Mouse (Mus musculus) hindbrain, embryonic 13.5 days (tissue): ENCODE results near the gene Zfp661. TPM values are rescaled to one million over a fixed set of nuclear protein-coding genes. Genes with fewer than 3 reads are reported as not detected.

Experiments used
- ATAC-seq: fragments of 200-750 bp; cut with Nextera tagmentation; 2 replicates; pipeline ENCODE4 v1.8.0; 2017; ENCODE audit warnings: moderate TSS enrichment; ENCODE audit not compliant: low FRiP score
- H3K27ac ChIP-seq: fragments of 300-500 bp; sonication (generic); 2 replicates; pipeline ENCODE4 v1.5.1; 2015; ENCODE audit warnings: inconsistent platforms, mild to moderate bottlenecking, moderate library complexity
- H3K27me3 ChIP-seq: fragments of 300-500 bp; sonication (generic); 2 replicates; pipeline ENCODE4 v1.6.1; 2015; ENCODE audit warnings: mild to moderate bottlenecking, inconsistent platforms
- H3K36me3 ChIP-seq: fragments of 300-500 bp; sonication (generic); 2 replicates; pipeline ENCODE4 v1.6.1; 2015; ENCODE audit warnings: mild to moderate bottlenecking, inconsistent platforms
- H3K4me1 ChIP-seq: fragments of 300-500 bp; sonication (generic); replicated peaks from 2 replicates; pipeline ENCODE4 v1.6.1; 2015; ENCODE audit warnings: inconsistent platforms
- H3K4me2 ChIP-seq: fragments of 300-500 bp; sonication (generic); 2 replicates; pipeline ENCODE4 v1.6.1; 2015; ENCODE audit warnings: inconsistent platforms, mild to moderate bottlenecking, moderate library complexity
- H3K4me3 ChIP-seq: fragments of 300-500 bp; sonication (generic); 2 replicates; pipeline ENCODE4 v1.5.1; 2015; ENCODE audit warnings: mild to moderate bottlenecking, inconsistent platforms
- H3K9ac ChIP-seq: fragments of 300-500 bp; sonication (generic); 2 replicates; pipeline ENCODE4 v1.6.1; 2015; ENCODE audit warnings: mild to moderate bottlenecking, inconsistent platforms
- H3K9me3 ChIP-seq: fragments of 300-500 bp; sonication (generic); 2 replicates; pipeline ENCODE4 v1.6.1; 2016; ENCODE audit warnings: inconsistent platforms
- WGBS: fragments of 180-500 bp; shearing (Covaris S2); methylation state at CpG from one replicate; pipeline ENCODE4 v1.1.7; 2015; 5-methylcytosine and 5-hydroxymethylcytosine counted together
- polyA plus RNA-seq: library from polyadenylated mRNA; unstranded; fragments of >200 nt; fragmentation: Nextera tagmentation; extraction: Ambion mirVana; gene quantifications from 2 replicates; pipeline ENCODE4 v1.2.1, GENCODE M21; 2015

Gene Zfp661
- polyA plus RNA-seq, 1 experiment from 2014 or later, result 8.7 TPM

GRCm38 (mm10) chr2:127548342-127549074 is 38.4 kb downstream of the Zfp661 start:
- Histone ChIP-seq H3K4me1 (no peaks in the 10 kb centered on the region), H3K9me3 (no peaks in the 10 kb centered on the region), H3K4me3 (no peak overlapping the region), H3K27ac (no peak overlapping the region), H3K36me3 (no peaks in the 10 kb centered on the region), H3K27me3 (peaks cover 15% of the 10 kb centered on the region; the same call in 1 of the 2 replicates), H3K4me2 (no peak overlapping the region), H3K9ac (no peak overlapping the region)
- ATAC-seq, result no peak
- WGBS, result 78% methylated on average over 5 of the region's 5 CpGs

DNA sequence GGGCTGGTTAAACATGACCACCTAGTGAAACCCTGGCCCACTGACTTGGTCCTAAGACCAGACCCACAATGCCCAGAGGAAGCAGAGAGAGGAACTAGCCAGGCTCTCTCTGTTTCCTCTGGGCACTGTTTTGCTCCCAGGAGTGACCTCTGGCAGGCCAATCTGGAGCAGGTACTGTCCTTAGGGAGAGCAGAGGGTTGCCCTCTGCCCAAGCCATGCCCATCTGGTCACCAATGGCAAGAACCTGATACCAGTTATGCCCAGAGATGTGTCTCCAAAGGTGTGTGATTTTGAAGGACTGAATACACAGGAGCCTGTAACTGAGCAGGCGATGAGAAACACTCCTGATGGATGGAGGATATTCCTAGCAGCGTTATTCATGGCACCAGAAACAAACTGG is 45.2 kb downstream of the Zfp661 start:
- peaks cover 74% of the 10 kb centered on the region for H3K27me3 ChIP-seq
- no peak overlapping the region for H3K9ac ChIP-seq
- no peaks in the 10 kb centered on the region for H3K36me3 ChIP-seq
- H3K4me3 ChIP-seq, result no peak overlapping the region
- no peak overlapping the region for H3K4me2 ChIP-seq
- H3K27ac ChIP-seq, result no peak overlapping the region
- 82% methylated on average over 2 of the region's 2 CpGs for WGBS
- peaks cover 7% of the 10 kb centered on the region; the same call in 1 of the 2 replicates for H3K4me1 ChIP-seq
- no peak for ATAC-seq
- no peaks in the 10 kb centered on the region for H3K9me3 ChIP-seq

DNA sequence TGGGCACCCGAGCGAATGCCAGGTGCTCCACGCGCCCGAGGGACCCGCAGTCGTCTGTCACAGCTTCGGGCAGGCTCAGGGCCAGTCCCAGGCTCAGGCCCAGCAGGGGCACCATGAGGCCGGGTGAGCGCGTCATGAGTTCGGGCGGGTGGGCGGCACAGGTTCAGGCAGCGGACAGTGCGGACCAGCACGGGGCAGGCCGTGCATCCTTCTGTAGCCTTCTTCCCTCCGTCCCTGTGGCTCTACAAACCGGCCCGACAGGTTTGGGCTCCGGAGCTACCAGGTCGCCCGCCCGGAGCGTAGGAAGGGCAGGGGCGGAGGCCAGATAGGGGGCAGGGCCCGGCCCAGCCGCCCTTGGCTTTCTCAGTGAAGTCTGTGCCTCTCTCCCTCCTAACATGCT is 45.7 kb downstream of the Zfp661 start, which contains the start of gene Prom2:
TSS of gene Prom2 (minus strand) at position 283 of the 400 bp plus-strand sequence.
- H3K9me3 ChIP-seq, result no peaks in the 10 kb centered on the region
- H3K27ac ChIP-seq, result no peak within 1 kb of the TSS
- peak within 1 kb of the TSS; percentile 44; the same call in 1 of the 2 replicates for H3K9ac ChIP-seq
- peak within 1 kb of the TSS; percentile 41 for H3K4me2 ChIP-seq
- peaks cover 7% of the 10 kb centered on the region; the same call in 1 of the 2 replicates for H3K4me1 ChIP-seq
- peak within 1 kb of the TSS; percentile 21; the same call in 1 of the 2 replicates for H3K4me3 ChIP-seq
- WGBS, result 3% methylated on average over 29 of the region's 29 CpGs
- no peak for ATAC-seq
- H3K27me3 ChIP-seq, result peaks cover 79% of the 10 kb centered on the region
- H3K36me3 ChIP-seq, result no peaks in the 10 kb centered on the region

DNA sequence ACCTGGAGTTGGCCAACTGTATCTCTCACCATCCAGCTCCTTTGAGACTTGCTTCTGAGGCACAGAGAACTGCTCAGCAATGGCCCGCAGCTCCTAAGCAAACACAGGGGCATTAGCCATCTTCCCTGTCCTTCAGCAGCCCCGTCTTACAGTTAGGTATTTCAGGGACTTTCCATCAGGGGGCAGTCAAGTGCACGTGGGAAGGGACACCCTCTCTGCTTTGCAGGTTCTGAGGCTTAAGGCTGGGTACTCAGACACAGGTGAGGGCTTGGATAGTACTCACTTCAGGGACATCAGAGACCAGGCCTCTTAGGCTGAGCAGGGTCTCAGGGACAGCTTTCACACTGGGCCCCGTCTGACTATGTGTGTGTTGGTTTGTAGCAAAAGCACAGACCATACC is 47.4 kb downstream of the Zfp661 start:
- no peaks in the 10 kb centered on the region for H3K9me3 ChIP-seq
- 34% methylated on average over 4 of the region's 4 CpGs for WGBS
- peaks cover 82% of the 10 kb centered on the region for H3K27me3 ChIP-seq

DNA sequence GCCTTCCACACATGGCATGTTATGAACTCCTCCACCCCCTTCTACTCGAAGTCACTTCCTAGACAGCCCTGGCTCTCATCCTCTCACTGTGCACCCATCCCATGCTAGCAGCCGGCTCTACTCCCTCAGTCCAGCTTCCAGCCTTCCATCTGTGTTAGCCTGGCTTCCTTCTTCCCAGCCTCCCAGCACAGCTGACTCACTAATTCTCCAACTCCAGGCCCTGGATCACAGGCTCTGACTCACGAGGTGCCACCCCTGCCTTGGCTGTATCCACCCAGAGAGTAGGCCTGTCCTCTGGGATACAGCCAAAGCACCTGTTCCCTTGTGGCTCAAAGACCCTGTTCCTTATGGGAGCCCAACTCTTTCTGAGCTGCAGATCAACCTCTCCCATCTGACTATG is 49.3 kb downstream of the Zfp661 start:
- Histone ChIP-seq H3K4me3 (no peak overlapping the region), H3K9me3 (no peaks in the 10 kb centered on the region), H3K27me3 (peaks cover 75% of the 10 kb centered on the region), H3K9ac (no peak overlapping the region), H3K27ac (no peak overlapping the region), H3K4me1 (peaks cover 7% of the 10 kb centered on the region; the same call in 1 of the 2 replicates), H3K4me2 (no peak overlapping the region), H3K36me3 (no peaks in the 10 kb centered on the region)
- 72% methylated on average over 3 of the region's 3 CpGs for WGBS
- no peak for ATAC-seq

More for the DNA sequence above, 47.4 kb downstream of the Zfp661 start:
- no peaks in the 10 kb centered on the region for H3K36me3 ChIP-seq
- no peak overlapping the region for H3K4me3 ChIP-seq
- ATAC-seq, result no peak
- peaks cover 7% of the 10 kb centered on the region; the same call in 1 of the 2 replicates for H3K4me1 ChIP-seq
- no peak overlapping the region for H3K4me2 ChIP-seq
- no peak overlapping the region for H3K9ac ChIP-seq
- H3K27ac ChIP-seq, result no peak overlapping the region

DNA sequence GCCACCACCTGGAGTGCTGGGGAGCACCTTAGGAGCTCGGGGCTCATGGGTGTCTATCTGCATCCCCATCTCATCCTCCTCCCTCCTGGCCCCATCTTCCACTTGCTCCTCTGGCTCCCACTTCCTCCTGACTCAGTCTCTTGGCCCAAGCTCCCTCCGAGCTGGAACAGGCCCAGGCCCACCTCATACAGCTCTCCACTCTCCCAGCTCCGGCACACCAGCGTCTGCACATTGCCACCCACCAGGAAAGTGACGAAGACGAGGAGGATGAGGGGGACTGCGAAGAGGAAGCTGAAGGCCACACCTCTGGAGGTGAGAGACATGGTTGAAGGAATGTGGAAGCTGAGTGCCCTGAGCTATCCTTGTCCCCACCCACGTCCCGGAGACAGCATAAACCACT is 51.5 kb downstream of the Zfp661 start:
- no peaks in the 10 kb centered on the region for H3K9me3 ChIP-seq
- no peak overlapping the region for H3K4me2 ChIP-seq
- H3K27ac ChIP-seq, result no peak overlapping the region
- ATAC-seq, result no peak
- H3K27me3 ChIP-seq, result peaks cover 66% of the 10 kb centered on the region
- H3K9ac ChIP-seq, result no peak overlapping the region
- no peaks in the 10 kb centered on the region for H3K36me3 ChIP-seq
- H3K4me1 ChIP-seq, result no peaks in the 10 kb centered on the region
- 81% methylated on average over 9 of the region's 9 CpGs for WGBS
- H3K4me3 ChIP-seq, result no peak overlapping the region

DNA sequence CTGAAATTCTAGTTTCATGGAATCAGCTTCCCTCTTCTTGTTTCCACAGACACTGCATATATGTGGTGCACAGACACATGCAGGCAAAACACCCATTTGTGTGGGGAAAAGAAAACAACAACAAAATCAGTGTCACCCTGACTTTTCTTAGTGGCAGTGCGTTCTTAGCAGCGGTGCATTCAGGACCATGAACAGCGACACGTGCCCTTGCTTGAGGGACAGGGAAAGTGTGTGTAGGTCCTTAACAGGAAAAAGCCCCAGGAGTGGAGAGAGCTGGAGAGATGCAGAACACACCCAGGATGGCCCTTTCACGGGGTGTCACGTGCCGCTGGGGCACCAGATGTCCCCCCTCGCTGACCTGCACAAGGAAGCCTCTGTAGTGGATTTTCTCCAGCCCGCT is 54.5 kb downstream of the Zfp661 start:
- Histone ChIP-seq H3K36me3 (no peaks in the 10 kb centered on the region), H3K9ac (no peak overlapping the region), H3K9me3 (no peaks in the 10 kb centered on the region), H3K4me2 (no peak overlapping the region), H3K4me3 (no peak overlapping the region), H3K27ac (no peak overlapping the region), H3K4me1 (no peaks in the 10 kb centered on the region), H3K27me3 (peaks cover 43% of the 10 kb centered on the region)
- WGBS, result 14% methylated on average over 9 of the region's 9 CpGs
- ATAC-seq, result no peak

GRCm38 (mm10) chr2:127531592-127531991 is 55.3 kb downstream of the Zfp661 start:
- Histone ChIP-seq H3K27ac (no peak overlapping the region), H3K4me2 (no peak overlapping the region), H3K36me3 (no peaks in the 10 kb centered on the region), H3K9ac (no peak overlapping the region), H3K4me1 (no peaks in the 10 kb centered on the region), H3K4me3 (no peak overlapping the region), H3K27me3 (peaks cover 36% of the 10 kb centered on the region), H3K9me3 (no peaks in the 10 kb centered on the region)
- WGBS, result 93% methylated on average over 2 of the region's 2 CpGs
- no peak for ATAC-seq

DNA sequence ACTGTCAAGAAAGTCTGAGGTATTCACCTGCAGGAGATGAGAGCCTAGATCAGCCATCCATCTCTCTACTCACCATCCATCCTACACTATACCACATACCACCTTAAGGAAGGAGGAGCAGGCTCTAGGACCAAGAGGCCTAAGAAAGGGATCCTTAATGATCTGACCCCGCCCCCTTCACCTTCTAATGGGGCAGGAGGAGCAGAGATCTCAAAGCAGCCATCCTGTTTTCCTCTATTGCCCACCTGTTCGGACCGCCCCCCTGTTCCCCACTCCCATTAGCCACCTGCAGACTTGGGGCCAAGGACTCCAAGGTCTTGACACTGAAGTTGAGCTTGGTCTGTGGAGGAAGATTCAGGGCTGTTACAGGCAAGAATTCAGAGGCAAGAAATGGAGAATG is 56.5 kb downstream of the Zfp661 start:
- WGBS, result 85% methylated on average over 3 of the region's 3 CpGs
- peaks cover 29% of the 10 kb centered on the region for H3K27me3 ChIP-seq

GRCm38 (mm10) chr2:127525004-127525775 is 61.7 kb downstream of the Zfp661 start:
- Histone ChIP-seq H3K36me3 (no peaks in the 10 kb centered on the region), H3K9me3 (no peaks in the 10 kb centered on the region), H3K9ac (no peak overlapping the region), H3K4me2 (no peak overlapping the region), H3K27ac (no peak overlapping the region), H3K4me1 (peaks cover 34% of the 10 kb centered on the region), H3K4me3 (no peak overlapping the region), H3K27me3 (0 out of 2 replicates have a peak, but pooled peaks cover 5% of the 10 kb centered on the region)
- WGBS, result 89% methylated on average over 3 of the region's 3 CpGs
- ATAC-seq, result no peak

More for the DNA sequence above, 56.5 kb downstream of the Zfp661 start:
- Histone ChIP-seq H3K36me3 (no peaks in the 10 kb centered on the region), H3K4me1 (no peaks in the 10 kb centered on the region), H3K4me3 (no peak overlapping the region), H3K27ac (no peak overlapping the region), H3K9ac (no peak overlapping the region), H3K9me3 (no peaks in the 10 kb centered on the region), H3K4me2 (no peak overlapping the region)
- ATAC-seq, result no peak
